Mouse (Mus musculus) C2C12 (cell line): ENCODE results near the gene Zfp217.

Source experiments
- CEBPB ChIP-seq: IDR thresholded peaks from one replicate; pipeline ENCODE4 v1.6.1; 2011; ENCODE audit warnings: low read depth, mild to moderate bottlenecking, control low read depth, moderate library complexity
- CTCF ChIP-seq: IDR thresholded peaks from one replicate; pipeline ENCODE4 v1.5.1; 2011; ENCODE audit not compliant: control insufficient read depth, insufficient read depth, insufficient read length
- MAX ChIP-seq: IDR thresholded peaks from one replicate; pipeline ENCODE4 v1.6.1; 2011; ENCODE audit warnings: mild to moderate bottlenecking, control low read depth
- MYOD1 ChIP-seq: IDR thresholded peaks from one replicate; pipeline ENCODE4 v1.6.1; 2011; ENCODE audit warnings: low read depth; ENCODE audit not compliant: control insufficient read depth, insufficient read length
- USF1 ChIP-seq: IDR thresholded peaks from one replicate; pipeline ENCODE4 v1.6.1; 2011; ENCODE audit warnings: low read depth, mild to moderate bottlenecking, control low read depth, moderate library complexity

- TF ChIP-seq USF1 (no peak), CTCF (no peak), MAX (no peak), MYOD1 (no peak), CEBPB (no peak)
Measured at GRCm38 (mm10) chr2:170147170-170147569, 733 bp downstream of the Zfp217 start.
